Mouse (Mus musculus): ENCODE results near the gene Bicral. TPM values are rescaled to one million over a fixed set of nuclear protein-coding genes. Genes with fewer than 3 reads are reported as not detected.
"Not testable (repeated sequence)": the region's sequence is repeated elsewhere in the genome, so short reads cannot be mapped to it uniquely, and the experiment has no call there.

Bicral gene
- polyA plus RNA-seq, 1 experiment from 2014 or later = 3.0 TPM

DNA sequence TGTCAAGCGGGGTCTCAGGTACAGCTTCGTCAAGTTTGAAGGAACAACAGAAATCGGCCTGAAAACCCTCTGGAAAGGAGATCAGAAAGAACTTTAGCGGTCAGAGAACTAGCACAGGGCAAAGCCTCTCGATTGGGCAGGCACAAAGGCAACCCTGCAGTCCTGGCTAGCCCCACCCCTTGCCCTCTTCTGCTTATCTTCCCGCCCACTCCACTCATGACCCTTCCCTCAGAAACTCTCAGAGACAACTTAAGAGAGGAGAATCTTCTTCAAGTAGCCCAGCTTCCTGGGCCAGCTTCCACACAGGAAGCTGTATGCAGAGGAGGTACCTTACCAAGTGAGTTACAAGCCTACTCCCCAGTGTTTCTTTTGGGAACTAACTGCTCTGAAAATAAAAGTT, 56.5 kb downstream of the Bicral start:
- 86% methylated on average over 6 of the region's 6 CpGs for WGBS
- no peak for TF ChIP-seq EP300 (IDR thresholded peaks at IDR 0.05)
- no peak for TF ChIP-seq CTCF (IDR thresholded peaks at IDR 0.05)
- no peaks in the 10 kb centered on the region for H3K27me3 ChIP-seq (replicated peaks; ENCODE audit: insufficient read depth, low read length)
- H3K9me3 ChIP-seq (ENCODE audit: low read length) = no peaks in the 10 kb centered on the region
- no peak overlapping the region for H3K4me3 ChIP-seq (ENCODE audit: low read depth, low read length)
- no peak for DNase-seq (ENCODE audit: low spot score)
- no peaks in the 10 kb centered on the region for H3K4me1 ChIP-seq (ENCODE audit: insufficient read depth, low read depth, low read length)
- no peak overlapping the region for H3K9ac ChIP-seq (replicated peaks; ENCODE audit: low read depth)
- peaks cover 27% of the 10 kb centered on the region for H3K36me3 ChIP-seq (ENCODE audit: insufficient read depth, low read length)
- ATAC-seq = no peak
- H3K4me2 ChIP-seq (replicated peaks; ENCODE audit: low read depth, low read length) = no peak overlapping the region
- H3K27ac ChIP-seq (ENCODE audit: low read length) = no peak overlapping the region

DNA sequence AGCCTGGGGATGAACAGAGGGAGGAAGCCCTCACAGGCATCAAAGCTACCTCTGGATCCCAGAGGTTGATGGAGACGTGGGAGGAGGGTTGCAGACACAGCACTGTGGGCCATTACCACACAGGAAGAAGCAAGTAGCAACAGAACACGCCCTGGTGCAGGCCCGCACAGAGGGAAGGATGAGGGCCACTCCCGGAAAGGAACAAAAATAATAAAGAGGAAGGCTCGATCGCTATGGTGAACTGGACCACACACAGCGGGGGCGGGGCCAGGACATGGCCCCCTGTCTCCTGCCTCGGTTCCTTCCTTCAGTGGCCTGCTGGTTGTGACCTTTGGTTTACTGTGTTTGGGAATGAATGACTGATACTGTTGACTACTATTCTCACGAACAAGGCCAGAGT, 58.6 kb downstream of the Bicral start:
- DNase-seq (ENCODE audit: low spot score) (no peak), ATAC-seq (no peak)
- H3K4me1 ChIP-seq (ENCODE audit: insufficient read depth, low read depth, low read length) = no peaks in the 10 kb centered on the region
- no peak overlapping the region for H3K4me3 ChIP-seq (ENCODE audit: low read depth, low read length)
- H3K27ac ChIP-seq (ENCODE audit: low read length) = no peak overlapping the region
- no peaks in the 10 kb centered on the region for H3K9me3 ChIP-seq (ENCODE audit: low read length)
- no peaks in the 10 kb centered on the region for H3K27me3 ChIP-seq (replicated peaks; ENCODE audit: insufficient read depth, low read length)
- 61% methylated on average over 10 of the region's 10 CpGs for WGBS
- TF ChIP-seq CTCF (IDR thresholded peaks at IDR 0.05) = no peak
- TF ChIP-seq EP300 (IDR thresholded peaks at IDR 0.05) = no peak
- no peak overlapping the region for H3K4me2 ChIP-seq (replicated peaks; ENCODE audit: low read depth, low read length)
- no peak overlapping the region for H3K9ac ChIP-seq (replicated peaks; ENCODE audit: low read depth)
- H3K36me3 ChIP-seq (ENCODE audit: insufficient read depth, low read length) = peaks cover 13% of the 10 kb centered on the region

DNA sequence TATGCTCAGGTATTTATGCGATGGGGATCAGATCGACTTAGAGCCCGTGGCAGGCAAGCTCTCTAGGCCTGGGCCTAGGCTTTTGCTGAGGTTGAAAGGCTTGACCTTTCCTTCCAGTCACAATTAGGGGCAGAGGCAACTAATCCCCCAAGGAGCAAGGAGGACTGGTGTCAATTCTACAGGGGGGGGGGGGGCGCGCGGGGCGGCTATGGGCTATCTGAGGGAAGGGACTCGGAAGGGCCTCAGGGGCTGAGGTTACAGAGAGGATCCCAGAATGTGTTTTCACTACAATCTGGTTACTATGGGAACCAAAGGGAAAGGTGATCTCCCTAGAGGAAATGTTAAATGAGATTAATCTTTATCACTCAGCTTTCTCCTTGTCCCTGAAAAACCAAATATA, 60.9 kb downstream of the Bicral start:
- Histone ChIP-seq H3K4me2 (replicated peaks; ENCODE audit: low read depth, low read length) (no peak overlapping the region), H3K36me3 (ENCODE audit: insufficient read depth, low read length) (peaks cover 10% of the 10 kb centered on the region), H3K9ac (replicated peaks; ENCODE audit: low read depth) (no peak overlapping the region), H3K27ac (ENCODE audit: low read length) (no peak overlapping the region), H3K4me3 (ENCODE audit: low read depth, low read length) (no peak overlapping the region), H3K9me3 (ENCODE audit: low read length) (no peaks in the 10 kb centered on the region), H3K4me1 (ENCODE audit: insufficient read depth, low read depth, low read length) (no peaks in the 10 kb centered on the region), H3K27me3 (replicated peaks; ENCODE audit: insufficient read depth, low read length) (no peaks in the 10 kb centered on the region)
- no peak for DNase-seq (ENCODE audit: low spot score)
- TF ChIP-seq EP300 (IDR thresholded peaks at IDR 0.05) (no peak), CTCF (IDR thresholded peaks at IDR 0.05) (no peak)
- ATAC-seq = no peak
- 39% methylated on average over 7 of the region's 8 CpGs for WGBS

DNA sequence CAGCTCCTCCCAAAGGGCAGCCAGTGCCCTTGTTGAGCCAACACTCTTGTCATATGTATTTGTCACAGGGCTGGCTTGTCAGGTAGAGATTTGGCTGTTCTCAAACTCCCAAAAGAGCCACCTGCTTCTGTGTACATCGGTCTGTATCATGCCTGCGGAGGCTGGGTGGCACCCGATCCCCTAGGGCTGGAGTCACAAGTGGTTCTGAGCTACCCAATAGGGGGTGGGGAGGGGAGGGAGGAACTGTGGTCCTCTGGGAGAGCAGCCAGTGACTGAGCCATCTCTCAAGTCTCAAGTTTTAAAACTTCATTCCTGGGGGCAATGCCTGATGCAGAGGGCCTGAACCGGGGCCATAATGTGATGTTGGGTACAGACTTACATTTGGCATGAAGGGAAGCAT, 61.5 kb downstream of the Bicral start:
- H3K27me3 ChIP-seq (replicated peaks; ENCODE audit: insufficient read depth, low read length) = no peaks in the 10 kb centered on the region
- no peaks in the 10 kb centered on the region for H3K9me3 ChIP-seq (ENCODE audit: low read length)
- H3K4me1 ChIP-seq (ENCODE audit: insufficient read depth, low read depth, low read length) = no peaks in the 10 kb centered on the region
- H3K36me3 ChIP-seq (ENCODE audit: insufficient read depth, low read length) = peaks cover 5% of the 10 kb centered on the region
- no peak overlapping the region for H3K9ac ChIP-seq (replicated peaks; ENCODE audit: low read depth)
- 87% methylated on average over 4 of the region's 4 CpGs for WGBS
- ATAC-seq (no peak), DNase-seq (ENCODE audit: low spot score) (no peak)
- no peak overlapping the region for H3K4me2 ChIP-seq (replicated peaks; ENCODE audit: low read depth, low read length)
- TF ChIP-seq EP300 (IDR thresholded peaks at IDR 0.05) = no peak
- TF ChIP-seq CTCF (IDR thresholded peaks at IDR 0.05) = no peak
- no peak overlapping the region for H3K4me3 ChIP-seq (ENCODE audit: low read depth, low read length)
- H3K27ac ChIP-seq (ENCODE audit: low read length) = no peak overlapping the region

DNA sequence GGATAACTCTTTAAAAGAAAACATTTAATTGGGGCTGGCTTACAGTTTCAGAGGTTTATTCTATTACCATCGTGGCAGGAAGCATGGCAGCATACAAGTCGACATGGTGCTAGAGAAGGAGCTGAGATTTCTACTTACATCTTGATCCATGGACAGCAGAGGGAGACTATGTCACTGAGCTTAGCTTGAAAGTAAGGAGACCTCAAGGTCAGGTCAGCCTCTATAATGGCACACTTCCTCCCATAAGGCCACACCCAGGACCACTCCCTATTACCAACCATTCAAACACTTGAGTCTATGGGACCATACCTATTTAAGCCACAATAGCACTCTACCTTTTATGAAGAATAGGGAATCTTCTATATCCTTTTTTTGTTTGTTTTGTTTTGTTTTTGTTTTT, 65.3 kb downstream of the Bicral start:
- no peaks in the 10 kb centered on the region for H3K36me3 ChIP-seq (ENCODE audit: insufficient read depth, low read length)
- no peaks in the 10 kb centered on the region for H3K27me3 ChIP-seq (replicated peaks; ENCODE audit: insufficient read depth, low read length)
- H3K4me3 ChIP-seq (ENCODE audit: low read depth, low read length) = no peak overlapping the region
- no peaks in the 10 kb centered on the region for H3K4me1 ChIP-seq (ENCODE audit: insufficient read depth, low read depth, low read length)
- no peak overlapping the region for H3K27ac ChIP-seq (ENCODE audit: low read length)
- 76% methylated on average over 2 of the region's 2 CpGs for WGBS
- DNase-seq (ENCODE audit: low spot score) (no peak), ATAC-seq (no peak)
- TF ChIP-seq EP300 (IDR thresholded peaks at IDR 0.05) (no peak), CTCF (IDR thresholded peaks at IDR 0.05) (peak; percentile 7; the same call in 1 of the 2 replicates)
- H3K9me3 ChIP-seq (ENCODE audit: low read length) = no peaks in the 10 kb centered on the region
- H3K4me2 ChIP-seq (replicated peaks; ENCODE audit: low read depth, low read length) = no peak overlapping the region
- H3K9ac ChIP-seq (replicated peaks; ENCODE audit: low read depth) = no peak overlapping the region

DNA sequence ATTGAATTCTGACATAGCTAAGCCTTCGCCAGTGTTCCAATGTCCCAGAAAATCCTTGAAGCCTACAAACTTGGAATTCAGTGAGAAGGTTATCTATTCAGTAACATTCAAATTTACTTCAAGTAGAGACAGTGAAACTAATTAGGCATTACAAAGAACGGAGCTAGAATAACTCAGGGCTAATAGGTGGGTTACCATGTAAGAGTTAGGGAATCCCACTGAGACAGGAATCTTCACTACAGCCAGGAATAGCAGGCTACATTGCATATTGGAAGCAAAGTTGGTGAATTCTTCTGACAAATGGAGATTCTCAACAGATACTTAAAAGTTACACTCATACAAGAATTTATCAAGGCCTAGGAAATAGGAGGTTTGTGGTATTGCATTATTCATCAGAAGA, 70.3 kb downstream of the Bicral start:
- H3K4me2 ChIP-seq (replicated peaks; ENCODE audit: low read depth, low read length); H3K27ac ChIP-seq (ENCODE audit: low read length); H3K9me3 ChIP-seq (ENCODE audit: low read length); H3K27me3 ChIP-seq (replicated peaks; ENCODE audit: insufficient read depth, low read length); DNase-seq (ENCODE audit: low spot score); H3K9ac ChIP-seq (replicated peaks; ENCODE audit: low read depth); H3K4me3 ChIP-seq (ENCODE audit: low read depth, low read length); H3K4me1 ChIP-seq (ENCODE audit: insufficient read depth, low read depth, low read length); H3K36me3 ChIP-seq (ENCODE audit: insufficient read depth, low read length); ATAC-seq: not testable (repeated sequence)
- WGBS = 64% methylated on average over 2 of the region's 2 CpGs

DNA sequence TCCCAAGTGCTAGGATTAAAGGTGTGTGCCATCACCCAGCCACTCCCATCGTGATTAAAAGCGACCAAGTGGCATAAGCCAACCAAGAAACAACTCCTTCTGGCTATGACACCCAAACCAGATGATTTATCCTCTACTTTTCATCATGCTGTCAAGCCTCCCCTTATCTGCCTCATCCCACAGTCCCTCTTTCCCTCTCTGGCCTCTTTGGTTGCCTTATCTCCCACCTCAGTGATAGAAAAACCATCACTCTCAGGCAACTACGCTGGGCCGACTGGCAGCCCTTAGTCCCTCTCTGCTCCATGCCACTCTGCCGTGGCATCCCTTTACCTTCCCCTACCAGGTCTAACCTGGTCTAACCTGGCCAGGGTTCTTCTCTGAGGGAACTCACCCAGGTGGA, 71.3 kb downstream of the Bicral start:
- Histone ChIP-seq H3K27ac (ENCODE audit: low read length) (no peak overlapping the region), H3K4me1 (ENCODE audit: insufficient read depth, low read depth, low read length) (no peaks in the 10 kb centered on the region), H3K27me3 (replicated peaks; ENCODE audit: insufficient read depth, low read length) (no peaks in the 10 kb centered on the region), H3K9ac (replicated peaks; ENCODE audit: low read depth) (no peak overlapping the region), H3K4me2 (replicated peaks; ENCODE audit: low read depth, low read length) (no peak overlapping the region), H3K36me3 (ENCODE audit: insufficient read depth, low read length) (no peaks in the 10 kb centered on the region), H3K4me3 (ENCODE audit: low read depth, low read length) (no peak overlapping the region), H3K9me3 (ENCODE audit: low read length) (no peaks in the 10 kb centered on the region)
- TF ChIP-seq EP300 (IDR thresholded peaks at IDR 0.05) (no peak), CTCF (IDR thresholded peaks at IDR 0.05) (no peak)
- DNase-seq (ENCODE audit: low spot score) (no peak), ATAC-seq (no peak)
- 85% methylated on average over 5 of the region's 5 CpGs for WGBS
